Mouse (Mus musculus) adrenal gland (tissue): ENCODE data around the gene Cep164.
"Not testable (repeated sequence)": the region's sequence is repeated elsewhere in the genome, so short reads cannot be mapped to it uniquely, and the experiment has no call there.

Experiments
- intact Hi-C: fragments of 180-260 bp; cut with DNase I; formaldehyde crosslinking; loops from one replicate; pipeline ENCODE4 v1.15.1; 2025

Cep164 gene

GRCm38 (mm10) chr9:45791456-45792142 is 36.9 kb downstream of the Cep164 start:
- intact Hi-C loops = no loop called here

- intact Hi-C loops = no loop called here
Measured at GRCm38 (mm10) chr9:45788405-45788804, 40.1 kb downstream of the Cep164 start.

- intact Hi-C loops = no loop called here
Measured at GRCm38 (mm10) chr9:45787547-45787946, 40.9 kb downstream of the Cep164 start.

GRCm38 (mm10) chr9:45787071-45787470 is 41.4 kb downstream of the Cep164 start:
- intact Hi-C loops = no loop called here

GRCm38 (mm10) chr9:45783249-45784069 is 45.0 kb downstream of the Cep164 start:
- intact Hi-C loops = no loop called here

GRCm38 (mm10) chr9:45779201-45779600 is 49.3 kb downstream of the Cep164 start:
- intact Hi-C loops = no loop called here

GRCm38 (mm10) chr9:45776176-45776575 is 52.3 kb downstream of the Cep164 start:
- intact Hi-C loops = not testable (repeated sequence)

- intact Hi-C loops = no loop called here
Measured at GRCm38 (mm10) chr9:45774088-45774487, 54.4 kb downstream of the Cep164 start.

GRCm38 (mm10) chr9:45769596-45769995 is 58.9 kb downstream of the Cep164 start:
- intact Hi-C loops = no loop called here

- intact Hi-C loops = no loop called here
Measured at GRCm38 (mm10) chr9:45768421-45768820, 60.1 kb downstream of the Cep164 start.

GRCm38 (mm10) chr9:45767155-45767554 is 61.3 kb downstream of the Cep164 start:
- intact Hi-C loops = no loop called here

GRCm38 (mm10) chr9:45766195-45766594 is 62.3 kb downstream of the Cep164 start:
- intact Hi-C loops = no loop called here

GRCm38 (mm10) chr9:45754452-45755091 is 73.9 kb downstream of the Cep164 start:
- intact Hi-C loops = loop anchor here (2.0 to 5.0 kb wide), 2 partner anchors 162 to 338 kb away; no protein-coding TSS in a partner anchor

- intact Hi-C loops = loop anchor here (5.0 kb wide), 1 partner anchor 158 kb away; no protein-coding TSS in a partner anchor
Measured at GRCm38 (mm10) chr9:45749917-45750316, 78.6 kb downstream of the Cep164 start.

- intact Hi-C loops = no loop called here
Measured at GRCm38 (mm10) chr9:45745451-45745850, 83.0 kb downstream of the Cep164 start.

GRCm38 (mm10) chr9:45740584-45740980 is 87.9 kb downstream of the Cep164 start:
- intact Hi-C loops = no loop called here

- intact Hi-C loops = no loop called here
Measured at GRCm38 (mm10) chr9:45739702-45740583, 88.5 kb downstream of the Cep164 start.

- intact Hi-C loops = no loop called here
Measured at GRCm38 (mm10) chr9:45739001-45739701, 89.3 kb downstream of the Cep164 start.

- intact Hi-C loops = no loop called here
Measured at GRCm38 (mm10) chr9:45733246-45733645, 95.2 kb downstream of the Cep164 start.

- intact Hi-C loops = no loop called here
Measured at GRCm38 (mm10) chr9:45731851-45732250, 96.6 kb downstream of the Cep164 start.
